Mouse (Mus musculus): ENCODE measurements around the gene Tasp1. TPM values are rescaled to one million over a fixed set of nuclear protein-coding genes. Genes with fewer than 3 reads are reported as not detected.
"Not testable (repeated sequence)": the region's sequence is repeated elsewhere in the genome, so short reads cannot be mapped to it uniquely, and the experiment has no call there.

Tasp1 gene
- 1 to 10 TPM; 7.9 to 8.6 TPM for total RNA-seq (2021)
- long read RNA-seq, experiment 1, partial matches to known transcripts = 7 of 19 reads
- long read RNA-seq, experiment 1, other reads (novel, unspliced or antisense) = 6 of 19 reads
- long read RNA-seq, experiment 2, partial matches to known transcripts = 3 of 11 reads
- long read RNA-seq, experiment 2, other reads (novel, unspliced or antisense) = 3 of 11 reads

DNA sequence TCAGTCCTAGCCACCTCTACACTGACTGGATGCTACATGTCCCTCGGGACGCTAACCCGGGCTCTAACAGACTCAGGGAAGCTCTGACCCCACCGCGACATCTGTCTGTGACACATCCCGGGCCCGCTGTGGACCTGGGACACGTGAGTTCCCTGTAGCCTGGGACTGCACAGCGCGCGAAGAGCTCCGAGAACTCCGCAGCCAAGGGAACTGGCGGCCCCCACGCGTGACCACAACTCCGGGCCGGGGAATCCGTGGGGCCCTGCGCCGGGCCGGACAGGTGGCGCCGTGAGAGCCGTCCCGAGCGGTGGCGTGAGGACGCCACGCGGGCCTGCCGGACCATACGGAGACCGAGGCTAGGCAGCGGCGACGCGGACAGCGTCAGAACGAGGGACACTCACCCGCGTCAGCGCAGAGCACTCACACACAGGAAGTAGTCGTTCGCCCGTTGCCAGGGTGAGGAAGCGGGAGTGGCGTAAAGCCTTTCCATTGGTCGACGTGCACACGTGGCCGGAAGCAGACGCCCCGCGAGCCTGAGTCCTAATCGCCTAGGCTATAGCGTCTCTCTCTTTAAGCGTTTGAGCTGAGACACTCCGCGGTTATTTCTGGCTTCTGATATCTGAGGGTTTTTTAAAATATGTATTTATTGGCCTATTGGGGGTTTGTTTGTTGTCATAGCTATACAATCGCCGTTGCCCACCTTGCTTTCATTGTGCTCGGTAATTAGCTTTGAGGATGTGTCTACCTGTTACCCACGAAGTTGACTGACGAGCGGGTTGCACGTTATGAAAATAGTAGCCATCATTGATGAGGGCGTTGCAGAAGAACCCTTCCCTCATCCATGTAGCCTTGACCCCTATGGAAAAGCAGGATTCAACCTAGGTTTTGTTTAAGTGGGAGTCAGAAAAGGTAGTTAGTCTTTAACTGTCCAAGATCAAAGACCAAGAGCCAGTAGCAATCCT is at the start of gene Tasp1:
Gene Tasp1, minus strand, starts transcription at position 453 of the 962 bp plus-strand sequence.
- DNase-seq (ENCODE audit: low spot score in 2 of 2) = peak; percentile 70 to 91

DNA sequence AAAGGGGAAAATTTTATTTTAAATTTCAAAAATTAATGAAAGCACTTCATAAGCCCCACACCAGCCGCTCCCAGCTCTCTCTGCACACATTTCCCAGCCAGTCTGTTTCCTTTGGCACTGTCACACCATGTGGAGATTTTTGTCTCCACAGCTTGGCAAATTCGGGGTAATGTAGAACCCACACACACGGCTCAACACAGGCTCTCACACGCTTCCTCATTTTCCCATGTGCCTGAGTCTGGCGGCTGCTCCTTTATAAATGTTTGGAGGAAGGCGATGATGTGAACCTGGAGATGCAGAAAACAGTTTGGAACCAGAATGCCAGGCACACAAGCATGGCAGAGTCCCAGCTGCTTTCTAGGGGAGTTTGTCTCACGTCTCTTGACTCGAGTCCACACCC is 47.2 kb upstream of the Tasp1 start:
- no peak for DNase-seq (ENCODE audit: low spot score in 2 of 2)

GRCm38 (mm10) chr2:140108945-140109344 is 42.3 kb upstream of the Tasp1 start:
- no peak for DNase-seq (ENCODE audit: low spot score in 2 of 2)

- no peak for DNase-seq (ENCODE audit: low spot score in 2 of 2)
Measured at GRCm38 (mm10) chr2:140107641-140108040, 41.0 kb upstream of the Tasp1 start.

- no peak for DNase-seq (ENCODE audit: low spot score in 2 of 2)
Measured at GRCm38 (mm10) chr2:140104951-140105350, 38.3 kb upstream of the Tasp1 start.

DNA sequence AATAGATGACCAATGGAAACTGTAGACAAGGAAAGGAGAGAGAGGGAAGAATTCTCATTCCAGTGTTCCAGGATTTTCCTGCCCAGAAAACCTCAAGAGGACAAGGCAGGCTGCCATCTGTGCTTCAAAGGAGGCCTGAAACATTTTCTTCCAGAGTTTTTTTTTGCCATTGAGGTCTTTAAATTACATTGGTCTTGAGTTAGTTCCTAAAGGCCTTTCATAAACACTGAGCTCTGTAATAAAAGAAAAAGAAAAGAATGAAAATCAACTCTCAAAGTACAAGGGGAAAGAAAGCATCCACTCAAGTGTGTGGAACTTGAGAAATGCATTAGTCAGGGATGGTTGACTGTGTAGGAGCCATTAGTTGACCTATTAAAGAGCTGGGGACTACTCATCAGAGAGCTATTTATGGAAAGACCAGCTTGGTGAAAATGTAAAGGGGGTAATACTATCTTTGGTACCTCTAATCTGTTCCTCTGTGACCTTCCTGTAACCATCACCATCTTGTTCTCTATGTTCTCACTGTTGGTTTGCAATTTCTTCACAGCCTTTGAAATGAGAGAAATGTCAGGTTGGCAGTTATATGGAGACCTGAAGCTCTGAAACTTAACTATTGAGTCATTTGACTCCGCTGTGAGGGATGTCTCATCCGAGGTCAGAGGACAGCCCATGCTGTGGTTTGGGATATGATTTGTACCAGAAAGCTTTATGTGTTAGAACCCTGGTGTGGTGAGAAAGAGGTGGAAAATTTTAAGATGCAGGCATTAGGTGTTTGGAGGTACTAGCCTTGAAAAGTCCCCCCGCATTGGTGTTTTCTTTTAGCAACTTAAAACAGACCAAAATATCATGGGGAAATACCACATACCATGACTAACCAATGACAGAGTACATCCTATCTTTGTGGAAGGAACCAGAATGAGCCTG is 34.2 kb upstream of the Tasp1 start:
- no peak for DNase-seq (ENCODE audit: low spot score in 2 of 2)

DNA sequence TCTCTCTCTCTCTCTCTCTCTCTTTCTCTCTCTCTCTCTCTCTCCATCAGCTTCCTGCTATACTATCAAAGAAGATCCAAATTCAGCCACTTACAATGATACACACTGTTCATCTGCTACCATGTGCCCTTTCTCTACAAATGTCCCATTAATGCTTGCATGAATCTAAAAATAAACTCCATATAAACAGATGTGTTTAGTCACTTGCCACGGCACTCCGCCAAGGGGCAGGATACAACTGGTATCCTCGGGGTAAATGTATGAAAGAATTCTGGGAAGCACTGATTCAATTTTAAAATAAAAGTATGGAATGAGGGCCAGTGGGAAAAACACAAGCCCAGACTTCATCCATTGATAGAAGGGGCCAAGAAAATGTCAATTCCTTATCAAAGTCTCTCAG is 33.4 kb upstream of the Tasp1 start:
- peak in 1 of 2 experiments; percentile 25 for DNase-seq (ENCODE audit: low spot score in 2 of 2)

GRCm38 (mm10) chr2:140097131-140097591 is 30.6 kb upstream of the Tasp1 start:
- no peak for DNase-seq (ENCODE audit: low spot score in 2 of 2)

- DNase-seq (ENCODE audit: low spot score in 2 of 2) = no peak
Measured at GRCm38 (mm10) chr2:140096034-140096433, 29.4 kb upstream of the Tasp1 start.

GRCm38 (mm10) chr2:140093433-140093832 is 26.8 kb upstream of the Tasp1 start:
- DNase-seq (ENCODE audit: low spot score in 2 of 2) = no peak

GRCm38 (mm10) chr2:140084245-140084644 is 17.6 kb upstream of the Tasp1 start:
- no peak for DNase-seq (ENCODE audit: low spot score in 2 of 2)

- DNase-seq (ENCODE audit: low spot score in 2 of 2) = no peak
Measured at GRCm38 (mm10) chr2:140080747-140081577, 14.4 kb upstream of the Tasp1 start.

DNA sequence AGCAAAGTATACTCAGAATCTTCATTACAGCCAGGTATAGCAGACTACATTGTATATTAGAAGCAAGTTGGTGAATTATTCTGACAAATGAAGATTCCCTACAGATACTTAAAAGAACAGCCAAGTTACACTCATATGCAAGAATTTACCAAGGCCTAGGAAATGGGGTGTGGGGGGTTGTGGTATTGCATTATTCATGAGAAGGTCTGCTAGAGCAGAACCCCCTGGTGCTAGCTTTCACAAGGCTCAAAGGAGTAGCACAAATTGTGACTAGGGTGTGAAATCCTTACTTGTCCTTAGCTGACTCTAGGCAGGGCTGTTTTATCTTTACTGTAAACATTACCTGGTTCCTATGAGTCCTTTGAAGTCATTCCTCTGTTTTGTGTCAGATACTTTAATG is 12.7 kb upstream of the Tasp1 start:
- not testable (repeated sequence) for DNase-seq (ENCODE audit: low spot score in 2 of 2)

- no peak for DNase-seq (ENCODE audit: low spot score in 2 of 2)
Measured at GRCm38 (mm10) chr2:140078600-140079280, 12.1 kb upstream of the Tasp1 start.

- no peak for DNase-seq (ENCODE audit: low spot score in 2 of 2)
Measured at GRCm38 (mm10) chr2:140077476-140077875, 10.9 kb upstream of the Tasp1 start.

GRCm38 (mm10) chr2:140075150-140075549 is 8.5 kb upstream of the Tasp1 start:
- DNase-seq (ENCODE audit: low spot score in 2 of 2) = no peak

GRCm38 (mm10) chr2:140067516-140067915 is 911 bp upstream of the Tasp1 start:
- no peak for DNase-seq (ENCODE audit: low spot score in 2 of 2)

GRCm38 (mm10) chr2:140065676-140066075 is 929 bp downstream of the Tasp1 start:
- DNase-seq (ENCODE audit: low spot score in 2 of 2) = no peak

- DNase-seq (ENCODE audit: low spot score in 2 of 2) = no peak
Measured at GRCm38 (mm10) chr2:140061481-140061880, 5.1 kb downstream of the Tasp1 start.

All from gastrocnemius, postnatal 4 days (tissue).